Mouse (Mus musculus) CH12.LX (cell line): Measurements from ENCODE around the gene Xpr1. TPM values are rescaled to one million over a fixed set of nuclear protein-coding genes. Genes with fewer than 3 reads are reported as not detected.

Experiments
- DNase-seq: peaks from one replicate; pipeline ENCODE4 v3.0.0-alpha.2; 2013; ENCODE audit errors: extremely low read depth
- H3K27ac ChIP-seq: 2 replicates; pipeline ENCODE4 v1.5.1; 2012; ENCODE audit warnings: low read depth, mild to moderate bottlenecking, control low read depth, moderate library complexity; ENCODE audit not compliant: insufficient read depth
- H3K27me3 ChIP-seq: replicated peaks from 2 replicates; pipeline ENCODE3; 2012; ENCODE audit warnings: inconsistent platforms
- H3K36me3 ChIP-seq, 2 experiments: replicated peaks in 1 of 2; 2 replicates each; pipeline versions ENCODE3 to v1.6.1; 2012; ENCODE audit warnings: inconsistent platforms in 1 of 2, low read length in 1 of 2, mild to moderate bottlenecking in 1 of 2, mixed read lengths in 1 of 2, moderate library complexity in 1 of 2; ENCODE audit not compliant: control insufficient read depth in 1 of 2, insufficient read depth in 1 of 2
- H3K4me1 ChIP-seq, 2 experiments: 2 replicates each; pipeline ENCODE4 v1.6.1; 2012; ENCODE audit warnings: inconsistent platforms in 1 of 2, moderate library complexity in 1 of 2; ENCODE audit not compliant: insufficient read depth in 2 of 2, control insufficient read depth in 1 of 2
- H3K4me2 ChIP-seq: 2 replicates; pipeline ENCODE4 v1.6.1; 2012; ENCODE audit warnings: low read depth, mild to moderate bottlenecking, control low read depth; ENCODE audit not compliant: poor library complexity, insufficient read depth, severe bottlenecking
- H3K4me3 ChIP-seq, 3 experiments: fragments of 150-350 bp in 1 of 3; sonication (generic) in 1 of 3; replicated peaks in 1 of 3; 2 replicates each; pipeline versions ENCODE3 to v1.5.1; 2011 to 2012; ENCODE audit warnings: low read depth in 2 of 3, low read length in 2 of 3, mild to moderate bottlenecking in 2 of 3, moderate library complexity in 2 of 3, control low read depth in 1 of 3, improper control_type of control experiment in 1 of 3, inconsistent platforms in 1 of 3, mixed read lengths in 1 of 3; ENCODE audit not compliant: poor library complexity in 1 of 3
- H3K79me2 ChIP-seq: replicated peaks from 2 replicates; pipeline ENCODE4 v1.6.1; 2012; ENCODE audit warnings: mild to moderate bottlenecking, moderate library complexity; ENCODE audit not compliant: control insufficient read depth, poor library complexity, insufficient read depth, severe bottlenecking; ENCODE audit errors: extremely low read depth
- H3K9ac ChIP-seq: 2 replicates; pipeline ENCODE4 v1.6.1; 2012; ENCODE audit warnings: low read depth, mild to moderate bottlenecking, control low read depth, moderate library complexity; ENCODE audit not compliant: insufficient read depth
- H3K9me3 ChIP-seq: replicated peaks from 2 replicates; pipeline ENCODE3; 2012; ENCODE audit warnings: low read length, inconsistent platforms, mixed read lengths
- CHD1 ChIP-seq: IDR thresholded peaks from 2 replicates; pipeline ENCODE4 v1.6.1; 2012; ENCODE audit warnings: low read depth, low read length, improper control_type of control experiment, inconsistent platforms
- ELF1 ChIP-seq: IDR thresholded peaks from 2 replicates; pipeline ENCODE4 v1.6.1; 2014; ENCODE audit warnings: low read depth, mild to moderate bottlenecking, inconsistent platforms, low read length, improper control_type of control experiment
- GABPA ChIP-seq: IDR thresholded peaks from 2 replicates; pipeline ENCODE4 v1.6.1; 2012; ENCODE audit warnings: low read depth, low read length, improper control_type of control experiment, inconsistent platforms; ENCODE audit not compliant: insufficient replicate concordance
- JUN ChIP-seq: IDR thresholded peaks from 2 replicates; pipeline ENCODE4 v1.6.1; 2011; ENCODE audit warnings: low read depth, mild to moderate bottlenecking, low read length, improper control_type of control experiment, moderate library complexity; ENCODE audit not compliant: insufficient read depth
- KAT2A ChIP-seq: IDR thresholded peaks from 2 replicates; pipeline ENCODE4 v1.6.1; 2012; ENCODE audit warnings: low read length, improper control_type of control experiment, inconsistent platforms; ENCODE audit not compliant: insufficient replicate concordance
- MAFK ChIP-seq: IDR thresholded peaks from 2 replicates; pipeline ENCODE4 v1.6.1; 2011; ENCODE audit warnings: low read length, improper control_type of control experiment; ENCODE audit not compliant: insufficient replicate concordance
- MEF2A ChIP-seq: IDR thresholded peaks from 2 replicates; pipeline ENCODE4 v1.6.1; 2014; ENCODE audit warnings: low read depth, mild to moderate bottlenecking, inconsistent platforms, low read length, improper control_type of control experiment, borderline replicate concordance
- NRF1 ChIP-seq: IDR thresholded peaks from 2 replicates; pipeline ENCODE4 v1.6.1; 2014; ENCODE audit warnings: low read depth, mild to moderate bottlenecking, inconsistent platforms, low read length, improper control_type of control experiment, moderate library complexity
- POLR2AphosphoS2 ChIP-seq: IDR thresholded peaks from 2 replicates; pipeline ENCODE4 v1.6.1; 2011; ENCODE audit warnings: low read depth, low read length, improper control_type of control experiment
- SIN3A ChIP-seq: IDR thresholded peaks from 2 replicates; pipeline ENCODE4 v1.6.1; 2012; ENCODE audit warnings: low read length, improper control_type of control experiment, inconsistent platforms
- UBTF ChIP-seq: IDR thresholded peaks from 2 replicates; pipeline ENCODE4 v1.6.1; 2012; ENCODE audit warnings: low read depth, mild to moderate bottlenecking, inconsistent platforms, low read length, improper control_type of control experiment, moderate library complexity
- USF1 ChIP-seq: IDR thresholded peaks from 2 replicates; pipeline ENCODE4 v1.6.1; 2014; ENCODE audit warnings: low read depth, mild to moderate bottlenecking, inconsistent platforms, low read length, improper control_type of control experiment
- ZKSCAN1 ChIP-seq: IDR thresholded peaks from 2 replicates; pipeline ENCODE4 v1.6.1; 2012; ENCODE audit warnings: low read depth, inconsistent platforms, low read length, improper control_type of control experiment, borderline replicate concordance
- ZMIZ1 ChIP-seq: IDR thresholded peaks from 2 replicates; pipeline ENCODE4 v1.6.1; 2012; ENCODE audit warnings: low read depth, mild to moderate bottlenecking, inconsistent platforms, low read length, improper control_type of control experiment
- dilution Hi-C: fragments of 300-500 bp; cut with MboI; formaldehyde crosslinking; loops from 2 replicates; pipeline ENCODE4 v1.14.3; 2020; ENCODE audit warnings: low sequenced_read_pairs; ENCODE audit not compliant: extremely low pct_unique_long_range_greater_than_20kb, extremely low pct_ligation_motif_present
- in situ Hi-C: fragments of 300-500 bp; cut with MboI; formaldehyde crosslinking; loops from 3 replicates; pipeline ENCODE4 v1.14.3; 2019; ENCODE audit warnings: low sequenced_read_pairs, low pct_ligation_motif_present, low pct_unique_long_range_greater_than_20kb, mixed read lengths
- polyA plus RNA-seq: library from polyadenylated mRNA; unstranded; fragments of >175 nt; gene quantifications from 2 replicates; pipeline ENCODE4 v1.2.1, GENCODE M21; 2012; ENCODE audit warnings: low read depth; ENCODE audit not compliant: insufficient read length
- total RNA-seq, 2 experiments: library from RNA; depleted of rRNA; stranded (reverse); fragments of 300-350 nt in 1 of 2; fragments of >200 nt in 1 of 2; gene quantifications; 2 replicates each; pipeline ENCODE4 v1.2.3; 2012 to 2014

The Xpr1 gene
- total and polyA plus RNA-seq, 3 experiments: 7.7 to 13.1 (median 9.6) TPM

GRCm38 (mm10) chr1:155408577-155408966 is 8.6 kb downstream of the Xpr1 start:
- H3K9me3 ChIP-seq: peaks cover 2% of the 10 kb centered on the region
- peaks cover 0 to 4% of the 10 kb centered on the region in 2 experiments for H3K36me3 ChIP-seq
- H3K4me3 ChIP-seq: no peak overlapping the region
- H3K9ac ChIP-seq: no peak overlapping the region
- TF ChIP-seq POLR2AphosphoS2 (no peak), GABPA (no peak), JUN (no peak), MAFK (no peak), UBTF (no peak), MEF2A (no peak), KAT2A (no peak), ZMIZ1 (no peak)
- H3K79me2 ChIP-seq: peaks cover 2% of the 10 kb centered on the region; the same call in 1 of the 2 replicates
- no peaks in the 10 kb centered on the region for H3K27me3 ChIP-seq
- H3K4me1 ChIP-seq: peaks cover 0 to 22% of the 10 kb centered on the region in 2 experiments; a peak in 2 of 4 replicates
- H3K27ac ChIP-seq: no peak overlapping the region
- dilution Hi-C loops: no loop called here
- DNase-seq: no peak
- no peak overlapping the region for H3K4me2 ChIP-seq
- in situ Hi-C loops: no loop called here

- no peaks in the 10 kb centered on the region for H3K27me3 ChIP-seq
- H3K36me3 ChIP-seq: peaks cover 0 to 4% of the 10 kb centered on the region in 2 experiments
- in situ Hi-C loops: no loop called here
- no peak overlapping the region for H3K4me3 ChIP-seq
- H3K79me2 ChIP-seq: peaks cover 2% of the 10 kb centered on the region; the same call in 1 of the 2 replicates
- no peak overlapping the region for H3K9ac ChIP-seq
- H3K9me3 ChIP-seq: peaks cover 2% of the 10 kb centered on the region
- H3K27ac ChIP-seq: no peak overlapping the region
- no peak for DNase-seq
- no peak overlapping the region for H3K4me2 ChIP-seq
- H3K4me1 ChIP-seq: peaks cover 0 to 20% of the 10 kb centered on the region in 2 experiments; a peak in 2 of 4 replicates
- dilution Hi-C loops: no loop called here
- no peak for TF ChIP-seq NRF1
- TF ChIP-seq MEF2A: no peak
- no peak for TF ChIP-seq ZKSCAN1
- TF ChIP-seq CHD1: no peak
- TF ChIP-seq SIN3A: no peak
- TF ChIP-seq ELF1: no peak
- TF ChIP-seq MAFK: no peak
- no peak for TF ChIP-seq USF1
- no peak for TF ChIP-seq KAT2A
Observed at GRCm38 (mm10) chr1:155407697-155408576, 9.3 kb downstream of the Xpr1 start.
